Mouse (Mus musculus): Measurements from ENCODE around the gene Rdh11. TPM values are rescaled to one million over a fixed set of nuclear protein-coding genes. Genes with fewer than 3 reads are reported as not detected.

The Rdh11 gene
- total and polyA plus RNA-seq, 2 experiments from 2014 or later, result 38.4 to 48.3 TPM

DNA sequence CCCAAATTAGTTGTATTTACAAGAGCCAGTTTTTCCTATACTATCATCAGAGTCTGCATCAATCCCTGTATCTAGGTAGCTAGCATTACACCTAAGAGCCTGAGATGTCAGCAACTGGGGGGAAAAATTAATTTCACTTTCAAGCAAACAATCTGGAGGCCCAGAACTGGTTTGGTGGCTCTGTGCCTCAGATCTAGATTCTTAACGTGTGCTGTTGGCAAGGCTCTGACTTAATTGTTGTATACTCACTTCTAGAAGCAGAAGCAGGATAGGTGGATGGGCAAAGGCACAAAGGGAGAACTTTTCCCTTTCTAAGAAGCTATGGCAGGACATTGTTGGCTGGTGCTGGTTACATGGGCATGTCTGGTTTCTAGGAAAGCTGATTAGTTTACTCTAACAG, 52.7 kb downstream of the Rdh11 start:
- H3K9me3 ChIP-seq (ENCODE audit: low read length), result no peaks in the 10 kb centered on the region
- H3K9ac ChIP-seq, result no peak overlapping the region
- no peaks in the 10 kb centered on the region for H3K27me3 ChIP-seq (ENCODE audit: insufficient read depth, low read length)
- 51% methylated on average over 1 of the region's 1 CpGs for WGBS
- no peak overlapping the region for H3K4me3 ChIP-seq (ENCODE audit: low read depth, low read length)
- no peaks in the 10 kb centered on the region; the same call in 1 of the 2 replicates for H3K4me1 ChIP-seq (ENCODE audit: insufficient read depth)
- DNase-seq (no peak), ATAC-seq (no peak)
- H3K36me3 ChIP-seq (ENCODE audit: insufficient read depth), result no peaks in the 10 kb centered on the region
- no peak for TF ChIP-seq CTCF (IDR thresholded peaks at IDR 0.05; ENCODE audit: low read depth)
- no peak overlapping the region for H3K27ac ChIP-seq (ENCODE audit: low read depth, low read length)
- no peak overlapping the region for H3K4me2 ChIP-seq (ENCODE audit: low read depth)

DNA sequence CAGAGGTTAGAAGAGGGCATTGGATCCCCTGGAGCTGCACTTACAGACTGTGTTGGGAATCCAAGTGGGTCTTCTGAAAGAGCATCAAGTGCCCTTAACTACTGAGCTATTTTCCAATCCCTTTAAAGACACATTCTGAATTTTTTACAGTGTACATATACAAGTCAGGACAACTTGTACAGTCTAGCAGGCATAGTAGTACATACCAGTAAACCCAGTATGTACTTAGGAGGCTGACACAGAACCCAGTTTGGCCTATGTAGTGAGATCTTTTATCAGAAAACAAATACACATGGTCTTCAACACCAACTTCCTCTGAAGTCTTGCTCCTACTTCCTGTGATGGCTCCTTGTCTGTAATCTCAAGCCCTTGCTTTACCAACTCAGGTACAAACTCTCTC, 53.1 kb downstream of the Rdh11 start:
- Histone ChIP-seq H3K4me3 (ENCODE audit: low read depth, low read length) (no peak overlapping the region), H3K27me3 (ENCODE audit: insufficient read depth, low read length) (no peaks in the 10 kb centered on the region), H3K27ac (ENCODE audit: low read depth, low read length) (no peak overlapping the region), H3K36me3 (ENCODE audit: insufficient read depth) (no peaks in the 10 kb centered on the region), H3K9ac (no peak overlapping the region), H3K9me3 (ENCODE audit: low read length) (no peaks in the 10 kb centered on the region), H3K4me2 (ENCODE audit: low read depth) (no peak overlapping the region), H3K4me1 (ENCODE audit: insufficient read depth) (no peaks in the 10 kb centered on the region; the same call in 1 of the 2 replicates)
- ATAC-seq (no peak), DNase-seq (no peak)
- TF ChIP-seq CTCF (IDR thresholded peaks at IDR 0.05; ENCODE audit: low read depth), result no peak

DNA sequence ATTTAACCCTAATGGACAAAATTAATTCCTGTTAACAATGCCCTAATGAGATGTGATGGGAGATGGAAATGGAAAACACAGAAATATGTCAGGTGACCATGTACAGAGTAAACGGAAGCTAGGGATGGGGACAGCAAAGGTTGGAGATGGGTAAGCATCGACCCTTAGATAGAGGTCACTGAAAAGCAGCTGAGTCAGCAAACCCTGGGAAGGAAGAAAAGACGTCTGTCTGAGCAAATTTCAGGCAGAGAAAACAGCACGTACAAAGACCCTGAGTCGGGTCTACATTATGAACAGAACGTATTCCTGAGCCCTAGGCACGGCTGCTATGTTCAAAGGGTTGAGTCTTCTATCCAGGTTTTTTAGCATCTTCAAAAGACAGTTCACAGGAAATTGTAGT, 55.1 kb downstream of the Rdh11 start:
- Histone ChIP-seq H3K27me3 (ENCODE audit: insufficient read depth, low read length) (peaks cover 10% of the 10 kb centered on the region), H3K4me1 (ENCODE audit: insufficient read depth) (no peaks in the 10 kb centered on the region; the same call in 1 of the 2 replicates), H3K4me2 (ENCODE audit: low read depth) (no peak overlapping the region), H3K36me3 (ENCODE audit: insufficient read depth) (no peaks in the 10 kb centered on the region), H3K9me3 (ENCODE audit: low read length) (no peaks in the 10 kb centered on the region), H3K27ac (ENCODE audit: low read depth, low read length) (no peak overlapping the region), H3K4me3 (ENCODE audit: low read depth, low read length) (no peak overlapping the region), H3K9ac (no peak overlapping the region)
- DNase-seq, result no peak
- no peak for TF ChIP-seq CTCF (IDR thresholded peaks at IDR 0.05; ENCODE audit: low read depth)
- 71% methylated on average over 7 of the region's 7 CpGs for WGBS
- no peak for ATAC-seq

DNA sequence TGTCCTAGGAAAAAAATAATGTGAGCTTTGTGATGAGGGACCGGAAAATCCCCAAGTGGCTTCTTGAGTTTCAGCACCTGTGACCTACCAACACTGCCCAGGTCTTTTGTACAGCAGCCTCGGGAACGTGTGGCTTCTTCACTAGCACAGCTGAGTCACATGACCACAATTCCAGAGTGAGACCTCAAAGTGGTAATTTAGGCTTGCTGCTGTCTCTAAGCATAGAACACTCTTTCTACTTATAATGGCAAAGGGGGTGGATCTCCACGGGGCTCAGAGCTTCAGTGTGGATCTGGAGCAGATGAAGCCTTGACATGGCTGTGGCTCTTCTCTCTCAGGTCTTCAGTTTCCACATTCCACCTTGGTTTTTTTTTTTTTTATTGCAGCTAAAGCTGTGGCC, 57.0 kb downstream of the Rdh11 start:
- no peak for ATAC-seq
- no peak for DNase-seq
- Histone ChIP-seq H3K9ac (no peak overlapping the region), H3K27me3 (ENCODE audit: insufficient read depth, low read length) (peaks cover 14% of the 10 kb centered on the region), H3K9me3 (ENCODE audit: low read length) (no peaks in the 10 kb centered on the region), H3K27ac (ENCODE audit: low read depth, low read length) (no peak overlapping the region), H3K4me3 (ENCODE audit: low read depth, low read length) (no peak overlapping the region), H3K36me3 (ENCODE audit: insufficient read depth) (no peaks in the 10 kb centered on the region), H3K4me2 (ENCODE audit: low read depth) (no peak overlapping the region), H3K4me1 (ENCODE audit: insufficient read depth) (no peaks in the 10 kb centered on the region; the same call in 1 of the 2 replicates)
- WGBS, result 45% methylated on average over 4 of the region's 4 CpGs
- no peak for TF ChIP-seq CTCF (IDR thresholded peaks at IDR 0.05; ENCODE audit: low read depth)

DNA sequence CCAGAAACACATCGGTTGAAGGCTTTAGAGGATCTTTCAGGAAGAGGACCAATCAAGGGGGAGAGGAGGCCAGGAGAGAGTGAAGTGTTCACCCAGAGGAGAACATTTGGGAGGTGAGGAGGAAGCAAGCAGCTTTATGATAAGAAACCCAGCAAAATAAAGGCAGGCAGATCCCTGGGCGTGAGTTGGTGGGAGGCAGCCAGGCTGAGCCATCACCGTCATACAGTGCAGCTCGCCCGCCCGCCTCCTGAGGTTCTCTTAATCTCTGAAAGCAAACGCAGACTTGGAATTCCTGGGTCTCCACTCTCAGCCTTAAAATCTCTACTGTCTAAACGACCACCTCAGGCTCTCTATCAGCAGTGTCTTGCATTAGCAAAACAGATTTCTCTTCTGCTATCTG, 57.4 kb downstream of the Rdh11 start:
- no peak for TF ChIP-seq CTCF (IDR thresholded peaks at IDR 0.05; ENCODE audit: low read depth)
- no peaks in the 10 kb centered on the region for H3K36me3 ChIP-seq (ENCODE audit: insufficient read depth)
- no peaks in the 10 kb centered on the region; the same call in 1 of the 2 replicates for H3K4me1 ChIP-seq (ENCODE audit: insufficient read depth)
- ATAC-seq (no peak), DNase-seq (no peak)
- no peak overlapping the region for H3K4me3 ChIP-seq (ENCODE audit: low read depth, low read length)
- 38% methylated on average over 8 of the region's 8 CpGs for WGBS
- no peak overlapping the region for H3K4me2 ChIP-seq (ENCODE audit: low read depth)
- no peak overlapping the region for H3K27ac ChIP-seq (ENCODE audit: low read depth, low read length)
- peaks cover 14% of the 10 kb centered on the region for H3K27me3 ChIP-seq (ENCODE audit: insufficient read depth, low read length)
- no peaks in the 10 kb centered on the region for H3K9me3 ChIP-seq (ENCODE audit: low read length)
- no peak overlapping the region for H3K9ac ChIP-seq

DNA sequence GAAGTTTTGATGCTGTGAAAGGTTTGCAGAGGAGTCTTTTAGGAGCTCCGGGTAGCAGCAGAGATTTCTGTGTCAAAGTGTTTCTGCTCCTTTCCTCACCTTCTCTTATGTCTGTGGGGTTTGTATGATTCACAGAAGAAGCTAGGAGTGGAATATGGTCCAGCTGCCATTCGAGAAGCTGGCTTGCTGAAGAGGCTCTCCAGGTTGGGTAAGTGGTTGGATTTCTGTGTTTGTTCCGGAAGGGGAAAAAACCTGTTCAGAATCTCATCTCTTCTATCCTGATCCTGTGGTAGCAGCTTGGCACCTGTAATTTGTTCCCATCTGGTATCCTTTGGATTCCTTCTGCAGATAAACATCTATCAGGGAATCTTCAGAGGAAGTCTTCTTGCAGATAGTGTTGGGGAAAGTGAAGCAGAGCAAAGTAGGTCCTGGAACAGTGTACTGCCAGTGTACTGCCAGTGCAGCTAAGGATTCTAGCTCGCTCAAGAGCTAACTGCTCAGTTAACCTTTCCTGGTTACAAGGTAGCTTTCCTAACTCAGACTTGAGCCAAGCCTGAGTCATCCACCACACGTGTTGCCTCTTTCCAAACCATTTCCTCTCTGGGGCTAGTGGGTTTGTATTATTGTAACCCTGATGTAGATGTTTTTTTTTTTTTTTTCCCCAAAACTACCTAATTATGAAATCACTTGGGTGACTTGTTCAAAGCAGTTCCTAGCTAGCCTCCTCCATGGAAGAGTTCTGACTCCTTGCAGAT, 60.2 kb downstream of the Rdh11 start:
- DNase-seq (no peak), ATAC-seq (no peak)
- Histone ChIP-seq H3K27me3 (ENCODE audit: insufficient read depth, low read length) (peaks cover 14% of the 10 kb centered on the region), H3K9me3 (ENCODE audit: low read length) (no peaks in the 10 kb centered on the region), H3K4me3 (ENCODE audit: low read depth, low read length) (peak overlapping the region; percentile 58), H3K9ac (peak overlapping the region; percentile 62), H3K4me1 (ENCODE audit: insufficient read depth) (no peaks in the 10 kb centered on the region; the same call in 1 of the 2 replicates), H3K36me3 (ENCODE audit: insufficient read depth) (no peaks in the 10 kb centered on the region), H3K27ac (ENCODE audit: low read depth, low read length) (no peak overlapping the region), H3K4me2 (ENCODE audit: low read depth) (peak overlapping the region; percentile 95)
- TF ChIP-seq CTCF (IDR thresholded peaks at IDR 0.05; ENCODE audit: low read depth), result no peak
- 30% methylated on average over 5 of the region's 5 CpGs for WGBS

DNA sequence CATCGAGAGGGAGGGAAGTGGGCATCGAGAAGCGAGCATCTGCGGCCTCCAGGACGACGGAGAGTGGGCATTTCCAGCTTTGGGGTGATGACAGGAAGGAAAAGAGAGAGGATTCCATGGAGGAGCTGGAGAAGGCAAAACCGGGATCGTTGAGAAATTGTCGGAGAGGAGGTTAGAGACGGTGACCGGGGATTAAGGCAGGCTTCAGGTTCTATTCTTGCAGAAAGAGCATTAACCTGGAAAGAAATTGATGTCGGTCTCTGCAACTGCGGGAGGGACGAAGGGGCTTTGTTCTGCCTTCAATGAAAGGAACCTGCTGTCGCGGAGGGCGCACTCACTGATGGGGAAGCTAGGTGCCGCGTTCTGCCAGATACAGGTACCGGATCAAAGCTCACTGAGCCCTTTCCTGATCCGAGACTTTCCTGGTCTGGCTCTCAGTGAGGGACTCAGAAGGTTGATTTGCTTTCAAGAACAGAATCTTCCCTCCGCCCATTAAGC, 60.9 kb downstream of the Rdh11 start:
- Histone ChIP-seq H3K36me3 (ENCODE audit: insufficient read depth) (no peaks in the 10 kb centered on the region), H3K4me2 (ENCODE audit: low read depth) (peak overlapping the region; percentile 95), H3K9me3 (ENCODE audit: low read length) (no peaks in the 10 kb centered on the region), H3K27me3 (ENCODE audit: insufficient read depth, low read length) (peaks cover 14% of the 10 kb centered on the region), H3K4me1 (ENCODE audit: insufficient read depth) (no peaks in the 10 kb centered on the region; the same call in 1 of the 2 replicates), H3K4me3 (ENCODE audit: low read depth, low read length) (peak overlapping the region; percentile 58), H3K27ac (ENCODE audit: low read depth, low read length) (peak overlapping the region; percentile 40; the same call in 1 of the 2 replicates), H3K9ac (peak overlapping the region; percentile 62)
- DNase-seq (peak; percentile 66), ATAC-seq (peak; percentile 38; the same call in 1 of the 2 replicates)
- WGBS, result 2% methylated on average over 22 of the region's 22 CpGs
- TF ChIP-seq CTCF (IDR thresholded peaks at IDR 0.05; ENCODE audit: low read depth), result no peak

Data from forebrain, postnatal 0 days (tissue).